Mouse (Mus musculus): ENCODE results near the gene St6galnac5.

DNA sequence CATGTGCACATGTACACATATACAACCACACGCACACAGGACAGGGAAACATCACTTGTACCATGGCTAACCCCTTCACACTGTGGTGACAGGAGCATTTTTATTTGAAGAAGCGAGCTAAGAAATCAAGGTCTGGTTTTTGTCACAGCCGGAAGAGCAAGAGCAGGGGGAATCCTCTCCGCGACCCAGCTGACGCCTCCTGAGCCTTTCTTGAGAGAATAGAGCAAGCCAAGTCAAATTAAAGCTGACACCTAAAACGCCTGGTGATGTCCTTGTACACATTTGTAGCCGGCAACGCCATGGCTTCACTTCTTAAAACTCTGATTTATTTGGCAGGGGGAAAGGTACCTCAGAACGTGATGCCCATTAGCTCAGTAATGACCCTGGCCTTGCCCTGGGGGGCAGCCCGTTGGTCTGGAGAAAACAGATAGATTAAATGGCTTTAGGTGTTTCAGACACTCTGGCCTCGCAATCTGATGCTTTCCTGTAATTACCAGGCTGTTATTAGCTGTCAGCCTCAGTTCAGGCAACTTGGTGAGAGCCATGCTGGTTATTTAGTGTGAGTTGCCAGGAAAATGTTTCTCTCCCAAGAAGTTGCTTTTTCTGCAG is 126.9 kb downstream of the St6galnac5 start:
- no peak for TF ChIP-seq POLR2A (IDR thresholded peaks at IDR 0.05; ENCODE audit: extremely low read depth, insufficient read depth, low read length)
- TF ChIP-seq CTCF (IDR thresholded peaks at IDR 0.05; ENCODE audit: low read depth, low read length), result no peak

Measured in liver, adult 2 months (tissue).